Mouse (Mus musculus): ENCODE measurements at regions not wholly inside any gene's neighbourhood (a gene's known extent, or its start where the extent isn't known, plus 50 kb on each side); places are given as distances from the start of the nearest gene placed in this dataset.

GRCm38 (mm10) chr14:79929451-79929850 is 54.4 kb upstream of the Olfm4 start:
- in situ Hi-C loops (cut with MboI; ENCODE audit: low pct_unique_long_range_greater_than_20kb in 1 of 2, low sequenced_read_pairs in 2 of 2, unreplicated experiment in 1 of 2) = loop anchor here in 1 of 2 experiments (25.0 kb wide), 1 partner anchor 283 kb away; no protein-coding TSS in a partner anchor

- in situ Hi-C loops (cut with MboI; ENCODE audit: low pct_unique_long_range_greater_than_20kb in 1 of 2, low sequenced_read_pairs in 2 of 2, unreplicated experiment in 1 of 2) = loop anchor here in 1 of 2 experiments (25.0 kb wide), 1 partner anchor 285 kb away; no protein-coding TSS in a partner anchor
Measured at GRCm38 (mm10) chr14:79927161-79927560, 56.7 kb upstream of the Olfm4 start.

GRCm38 (mm10) chr14:79916960-79917848 is 66.7 kb upstream of the Olfm4 start:
- in situ Hi-C loops (cut with MboI; ENCODE audit: low pct_unique_long_range_greater_than_20kb in 1 of 2, low sequenced_read_pairs in 2 of 2, unreplicated experiment in 1 of 2) = no loop called here

- in situ Hi-C loops (cut with MboI; ENCODE audit: low pct_unique_long_range_greater_than_20kb in 1 of 2, low sequenced_read_pairs in 2 of 2, unreplicated experiment in 1 of 2) = no loop called here
Measured at GRCm38 (mm10) chr14:79914966-79915365, 68.9 kb upstream of the Olfm4 start.

- in situ Hi-C loops (cut with MboI; ENCODE audit: low pct_unique_long_range_greater_than_20kb in 1 of 2, low sequenced_read_pairs in 2 of 2, unreplicated experiment in 1 of 2) = no loop called here
Measured at GRCm38 (mm10) chr14:79913315-79913714, 70.6 kb upstream of the Olfm4 start.

- in situ Hi-C loops (cut with MboI; ENCODE audit: low pct_unique_long_range_greater_than_20kb in 1 of 2, low sequenced_read_pairs in 2 of 2, unreplicated experiment in 1 of 2) = no loop called here
Measured at GRCm38 (mm10) chr14:79912610-79913009, 71.3 kb upstream of the Olfm4 start.

- in situ Hi-C loops (cut with MboI; ENCODE audit: low pct_unique_long_range_greater_than_20kb in 1 of 2, low sequenced_read_pairs in 2 of 2, unreplicated experiment in 1 of 2) = no loop called here
Measured at GRCm38 (mm10) chr14:79907761-79908160, 76.1 kb upstream of the Olfm4 start.

GRCm38 (mm10) chr14:79905574-79905973 is 78.3 kb upstream of the Olfm4 start:
- in situ Hi-C loops (cut with MboI; ENCODE audit: low pct_unique_long_range_greater_than_20kb in 1 of 2, low sequenced_read_pairs in 2 of 2, unreplicated experiment in 1 of 2) = no loop called here

- in situ Hi-C loops (cut with MboI; ENCODE audit: low pct_unique_long_range_greater_than_20kb in 1 of 2, low sequenced_read_pairs in 2 of 2, unreplicated experiment in 1 of 2) = no loop called here
Measured at GRCm38 (mm10) chr14:79902355-79902754, 81.5 kb upstream of the Olfm4 start.

GRCm38 (mm10) chr14:79898240-79898639 is 85.6 kb upstream of the Olfm4 start:
- in situ Hi-C loops (cut with MboI; ENCODE audit: low pct_unique_long_range_greater_than_20kb in 1 of 2, low sequenced_read_pairs in 2 of 2, unreplicated experiment in 1 of 2) = no loop called here

GRCm38 (mm10) chr14:79893241-79893640 is 90.6 kb upstream of the Olfm4 start:
- in situ Hi-C loops (cut with MboI; ENCODE audit: low pct_unique_long_range_greater_than_20kb in 1 of 2, low sequenced_read_pairs in 2 of 2, unreplicated experiment in 1 of 2) = no loop called here

GRCm38 (mm10) chr14:79890682-79891081 is 93.2 kb upstream of the Olfm4 start:
- in situ Hi-C loops (cut with MboI; ENCODE audit: low pct_unique_long_range_greater_than_20kb in 1 of 2, low sequenced_read_pairs in 2 of 2, unreplicated experiment in 1 of 2) = no loop called here

- in situ Hi-C loops (cut with MboI; ENCODE audit: low pct_unique_long_range_greater_than_20kb in 1 of 2, low sequenced_read_pairs in 2 of 2, unreplicated experiment in 1 of 2) = no loop called here
Measured at GRCm38 (mm10) chr14:79890280-79890679, 93.6 kb upstream of the Olfm4 start.

GRCm38 (mm10) chr14:79883487-79883886 is 100.4 kb upstream of the Olfm4 start:
- in situ Hi-C loops (cut with MboI; ENCODE audit: low pct_unique_long_range_greater_than_20kb in 1 of 2, low sequenced_read_pairs in 2 of 2, unreplicated experiment in 1 of 2) = no loop called here

- in situ Hi-C loops (cut with MboI; ENCODE audit: low pct_unique_long_range_greater_than_20kb in 1 of 2, low sequenced_read_pairs in 2 of 2, unreplicated experiment in 1 of 2) = no loop called here
Measured at GRCm38 (mm10) chr14:79881726-79882125, 102.2 kb upstream of the Olfm4 start.

GRCm38 (mm10) chr14:79880065-79880755 is 103.7 kb upstream of the Olfm4 start:
- in situ Hi-C loops (cut with MboI; ENCODE audit: low pct_unique_long_range_greater_than_20kb in 1 of 2, low sequenced_read_pairs in 2 of 2, unreplicated experiment in 1 of 2) = no loop called here

- in situ Hi-C loops (cut with MboI; ENCODE audit: low pct_unique_long_range_greater_than_20kb in 1 of 2, low sequenced_read_pairs in 2 of 2, unreplicated experiment in 1 of 2) = no loop called here
Measured at GRCm38 (mm10) chr14:79879333-79880035, 104.4 kb upstream of the Olfm4 start.

- in situ Hi-C loops (cut with MboI; ENCODE audit: low pct_unique_long_range_greater_than_20kb in 1 of 2, low sequenced_read_pairs in 2 of 2, unreplicated experiment in 1 of 2) = no loop called here
Measured at GRCm38 (mm10) chr14:79878285-79879019, 105.4 kb upstream of the Olfm4 start.

Measured in mouse embryonic stem cell (cell line).